Mouse (Mus musculus) myocyte (in vitro differentiated cells): ENCODE measurements around the gene Ube3b.

Source experiments
- CEBPB ChIP-seq: IDR thresholded peaks from 2 replicates; pipeline ENCODE4 v1.6.1; 2011; ENCODE audit warnings: mild to moderate bottlenecking, moderate library complexity; ENCODE audit not compliant: poor library complexity, insufficient read depth, severe bottlenecking
- E2F4 ChIP-seq: IDR thresholded peaks from one replicate; pipeline ENCODE4 v1.6.1; 2011; ENCODE audit warnings: mild to moderate bottlenecking, control low read depth, moderate library complexity; ENCODE audit not compliant: insufficient read depth
- MAX ChIP-seq: IDR thresholded peaks from one replicate; pipeline ENCODE4 v1.6.1; 2011; ENCODE audit warnings: low read depth, mild to moderate bottlenecking, control low read depth
- POLR2A ChIP-seq: IDR thresholded peaks from one replicate; pipeline ENCODE4 v1.6.1; 2011; ENCODE audit warnings: low read depth, mild to moderate bottlenecking, control low read depth, moderate library complexity; ENCODE audit not compliant: insufficient read length

DNA sequence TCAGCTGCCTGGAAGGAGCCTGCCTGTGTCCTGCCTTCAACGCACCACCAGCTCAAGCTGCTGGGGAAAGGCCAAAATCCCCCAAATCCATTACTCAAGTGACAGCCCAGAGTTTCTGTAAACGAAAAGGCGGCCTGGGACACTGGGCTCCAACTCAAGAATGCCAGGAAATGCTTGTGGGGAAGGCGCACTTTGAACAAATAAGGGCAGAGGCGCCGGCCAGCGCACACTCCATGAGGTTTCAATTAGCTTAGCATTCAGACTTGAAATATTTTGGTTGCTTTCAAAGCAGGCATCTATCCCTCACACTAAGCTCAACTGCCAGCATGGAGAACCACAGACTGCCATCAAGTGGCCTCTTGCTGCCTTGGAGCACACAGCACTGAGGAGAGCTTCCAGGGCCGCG, 10.0 kb upstream of the Ube3b start:
- TF ChIP-seq POLR2A (no peak), MAX (no peak), CEBPB (no peak), E2F4 (no peak)
